Mouse (Mus musculus) C2C12 (cell line): ENCODE measurements around the gene Med16.

ENCODE experiments used
- CEBPB ChIP-seq: IDR thresholded peaks from one replicate; pipeline ENCODE4 v1.6.1; 2011; ENCODE audit warnings: low read depth, mild to moderate bottlenecking, control low read depth, moderate library complexity
- CTCF ChIP-seq: IDR thresholded peaks from one replicate; pipeline ENCODE4 v1.5.1; 2011; ENCODE audit not compliant: control insufficient read depth, insufficient read depth, insufficient read length
- FOSL1 ChIP-seq: IDR thresholded peaks from one replicate; pipeline ENCODE4 v1.8.0; 2011; ENCODE audit warnings: mild to moderate bottlenecking, low read length; ENCODE audit not compliant: poor library complexity, insufficient read depth, severe bottlenecking
- MAX ChIP-seq: IDR thresholded peaks from one replicate; pipeline ENCODE4 v1.6.1; 2011; ENCODE audit warnings: mild to moderate bottlenecking, control low read depth
- MYOG ChIP-seq: IDR thresholded peaks from one replicate; pipeline ENCODE4 v1.6.1; 2011; ENCODE audit not compliant: control insufficient read depth, insufficient read length; ENCODE audit errors: extremely low read depth
- USF1 ChIP-seq: IDR thresholded peaks from one replicate; pipeline ENCODE4 v1.6.1; 2011; ENCODE audit warnings: low read depth, mild to moderate bottlenecking, control low read depth, moderate library complexity

- no peak for TF ChIP-seq CTCF
- no peak for TF ChIP-seq MYOG
- TF ChIP-seq MAX, result no peak
- no peak for TF ChIP-seq USF1
- no peak for TF ChIP-seq FOSL1
- no peak for TF ChIP-seq CEBPB
Observed at GRCm38 (mm10) chr10:79856280-79856679, 52.4 kb downstream of the Med16 start.
